In genomic region chr9:32906233-32906872, GRCm38 (mm10) we compare ENCODE assay signal across 9 mouse cellular contexts.
DNase-seq lines count a peak whose midpoint lies in the region; ATAC-seq and TF ChIP-seq lines count a peak whose summit lies in the region.
"Had no signal": no experiment of that assay in that cellular context is flagged by ENCODE, and none has a peak within 500 bp of the region (broad histone marks: within the 10 kb centered on the region; RNA-seq: fewer than 3 reads in every experiment).

No protein-coding gene starts in this region.

- intact Hi-C loops in gastrocnemius, adult 2 months (cut with DNase I), result no loop called here

- peak overlapping the region; percentile 68 for H3K27ac ChIP-seq in gastrocnemius, adult 2 months

- TF ChIP-seq CTCF in gastrocnemius, adult 2 months (IDR thresholded peaks at IDR 0.05), result no peak

- peak; percentile 70 for ATAC-seq in common myeloid progenitor, adult 5-6 weeks (replicated peaks; ENCODE audit: low read depth, poor library complexity, severe bottlenecking)

- H3K4me3 ChIP-seq in gastrocnemius, adult 2 months, result 0 out of 2 replicates have a peak overlapping the region, but pooled peaks have one; percentile 3

- no peak for DNase-seq in gastrocnemius, adult 2 months
- no peak for DNase-seq in gastrocnemius, postnatal 25 days
- peak; percentile 38 to 60 for DNase-seq in kidney, adult 8-10 months
- DNase-seq in lung, postnatal 36 days, result peak; percentile 36
- DNase-seq in left cerebral cortex, adult 11 months (ENCODE audit: low spot score), result no peak
- DNase-seq in urinary bladder, postnatal 25 days (ENCODE audit: low spot score), result no peak
- DNase-seq in ovary, adult 18-20 months (ENCODE audit: low spot score), result no peak
- DNase-seq: midbrain, embryonic 14.5 days had no signal

Comparison
In these comparisons a context has a peak if more than half of its experiments do, and no peak if none do; other contexts are left out.
1. DNase-seq: peak in kidney, adult 8-10 months (2 of 2) and lung, postnatal 36 days (single experiment); none in gastrocnemius, adult 2 months (single experiment), gastrocnemius, postnatal 25 days (single experiment), left cerebral cortex, adult 11 months (single experiment), urinary bladder, postnatal 25 days (single experiment) and ovary, adult 18-20 months (single experiment).